Mouse (Mus musculus): ENCODE measurements around the gene Leng9. TPM values are rescaled to one million over a fixed set of nuclear protein-coding genes. Genes with fewer than 3 reads are reported as not detected.

Gene Leng9
- polyA plus RNA-seq, 1 experiment from 2014 or later: 2.3 TPM

DNA sequence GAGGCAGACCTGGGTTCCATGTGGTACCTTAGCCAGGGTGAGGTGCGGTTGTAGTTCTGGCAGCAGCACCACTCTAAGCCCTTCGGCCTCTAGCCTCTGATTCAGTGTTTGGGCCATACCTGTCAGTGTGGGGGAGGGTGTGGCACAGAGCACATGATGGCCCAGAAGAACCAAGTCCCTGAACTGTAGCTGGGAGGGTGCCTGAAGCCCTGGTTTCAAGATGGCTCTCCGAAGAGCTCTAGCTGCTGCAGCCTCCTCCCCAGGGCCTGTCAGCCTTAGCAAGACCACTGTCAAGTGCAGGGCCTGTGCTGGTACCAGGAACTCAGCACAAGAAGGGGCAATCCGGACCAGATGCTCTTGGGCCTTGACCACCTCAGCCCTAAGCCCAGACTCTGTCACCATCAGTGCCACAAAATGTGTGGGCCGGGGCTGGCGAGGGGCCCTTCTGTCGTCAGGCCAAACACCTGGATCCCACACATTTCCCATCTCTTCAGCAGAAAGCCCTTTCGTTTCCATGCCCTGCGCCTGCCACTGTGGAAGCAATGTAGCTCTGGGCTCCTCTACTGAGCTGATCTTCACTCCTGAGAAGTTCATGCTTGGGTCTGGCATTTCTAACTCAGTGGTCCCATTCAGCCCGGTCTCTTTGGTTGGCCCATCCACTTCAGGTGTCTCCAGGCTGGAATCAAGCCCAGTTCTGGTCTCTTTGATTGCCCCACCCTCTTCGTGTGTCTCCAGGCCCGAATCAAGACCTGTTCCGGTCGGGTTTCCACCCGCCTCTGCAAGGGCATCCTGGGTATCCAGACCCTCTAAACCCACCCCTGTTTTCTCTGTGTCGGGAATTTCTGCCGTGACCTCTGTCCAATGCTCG is 1.6 kb downstream of the Leng9 start:
- Histone ChIP-seq H3K4me3 (ENCODE audit: low read depth, low read length) (peak overlapping the region; percentile 71), H3K4me1 (ENCODE audit: insufficient read depth) (no peaks in the 10 kb centered on the region; the same call in 1 of the 2 replicates), H3K9ac (peak overlapping the region; percentile 68), H3K36me3 (ENCODE audit: insufficient read depth) (peaks cover 53% of the 10 kb centered on the region), H3K4me2 (peak overlapping the region; percentile 92), H3K27me3 (ENCODE audit: insufficient read depth, low read length) (peaks cover 6% of the 10 kb centered on the region), H3K27ac (ENCODE audit: low read depth) (peak overlapping the region; percentile 96), H3K9me3 (ENCODE audit: low read depth, low read length) (no peaks in the 10 kb centered on the region)
- ATAC-seq (ENCODE audit: insufficient read depth): no peak; the same call in 1 of the 2 replicates
- peak; percentile 59 for DNase-seq
- no peak for TF ChIP-seq CTCF (IDR thresholded peaks at IDR 0.05; ENCODE audit: low read depth)
- WGBS: 30% methylated on average over 18 of the region's 18 CpGs

GRCm38 (mm10) chr7:4147836-4148235 is 2.3 kb downstream of the Leng9 start:
- H3K4me3 ChIP-seq (ENCODE audit: low read depth, low read length): 0 out of 2 replicates have a peak overlapping the region, but pooled peaks have one; percentile 71
- peaks cover 60% of the 10 kb centered on the region for H3K36me3 ChIP-seq (ENCODE audit: insufficient read depth)
- H3K27me3 ChIP-seq (ENCODE audit: insufficient read depth, low read length): peaks cover 6% of the 10 kb centered on the region
- H3K9me3 ChIP-seq (ENCODE audit: low read depth, low read length): no peaks in the 10 kb centered on the region
- ATAC-seq (ENCODE audit: insufficient read depth) (no peak), DNase-seq (peak; percentile 54)
- no peaks in the 10 kb centered on the region; the same call in 1 of the 2 replicates for H3K4me1 ChIP-seq (ENCODE audit: insufficient read depth)
- no peak overlapping the region for H3K27ac ChIP-seq (ENCODE audit: low read depth)
- 54% methylated on average over 4 of the region's 4 CpGs for WGBS
- TF ChIP-seq CTCF (IDR thresholded peaks at IDR 0.05; ENCODE audit: low read depth): no peak
- H3K4me2 ChIP-seq: peak overlapping the region; percentile 92; the same call in 1 of the 2 replicates
- no peak overlapping the region for H3K9ac ChIP-seq

GRCm38 (mm10) chr7:4147371-4147770 is 2.8 kb downstream of the Leng9 start:
- Histone ChIP-seq H3K9me3 (ENCODE audit: low read depth, low read length) (no peaks in the 10 kb centered on the region), H3K4me2 (no peak overlapping the region), H3K9ac (no peak overlapping the region), H3K4me1 (ENCODE audit: insufficient read depth) (no peaks in the 10 kb centered on the region; the same call in 1 of the 2 replicates), H3K27me3 (ENCODE audit: insufficient read depth, low read length) (peaks cover 6% of the 10 kb centered on the region), H3K27ac (ENCODE audit: low read depth) (no peak overlapping the region), H3K36me3 (ENCODE audit: insufficient read depth) (peaks cover 65% of the 10 kb centered on the region), H3K4me3 (ENCODE audit: low read depth, low read length) (no peak overlapping the region)
- DNase-seq (no peak), ATAC-seq (ENCODE audit: insufficient read depth) (no peak)
- no peak for TF ChIP-seq CTCF (IDR thresholded peaks at IDR 0.05; ENCODE audit: low read depth)
- 79% methylated on average over 20 of the region's 20 CpGs for whole genome bisulfite sequencing

- 89% methylated on average over 23 of the region's 23 CpGs for WGBS
- H3K4me1 ChIP-seq (ENCODE audit: insufficient read depth): no peaks in the 10 kb centered on the region; the same call in 1 of the 2 replicates
- DNase-seq: no peak
- H3K27ac ChIP-seq (ENCODE audit: low read depth): no peak overlapping the region
- ATAC-seq (ENCODE audit: insufficient read depth): no peak
- no peak overlapping the region for H3K9ac ChIP-seq
- H3K4me2 ChIP-seq: no peak overlapping the region
- peaks cover 2% of the 10 kb centered on the region for H3K27me3 ChIP-seq (ENCODE audit: insufficient read depth, low read length)
- H3K9me3 ChIP-seq (ENCODE audit: low read depth, low read length): no peaks in the 10 kb centered on the region
- TF ChIP-seq CTCF (IDR thresholded peaks at IDR 0.05; ENCODE audit: low read depth): no peak
- no peak overlapping the region for H3K4me3 ChIP-seq (ENCODE audit: low read depth, low read length)
- peaks cover 74% of the 10 kb centered on the region for H3K36me3 ChIP-seq (ENCODE audit: insufficient read depth)
Observed at GRCm38 (mm10) chr7:4146241-4147180, 3.7 kb downstream of the Leng9 start.

DNA sequence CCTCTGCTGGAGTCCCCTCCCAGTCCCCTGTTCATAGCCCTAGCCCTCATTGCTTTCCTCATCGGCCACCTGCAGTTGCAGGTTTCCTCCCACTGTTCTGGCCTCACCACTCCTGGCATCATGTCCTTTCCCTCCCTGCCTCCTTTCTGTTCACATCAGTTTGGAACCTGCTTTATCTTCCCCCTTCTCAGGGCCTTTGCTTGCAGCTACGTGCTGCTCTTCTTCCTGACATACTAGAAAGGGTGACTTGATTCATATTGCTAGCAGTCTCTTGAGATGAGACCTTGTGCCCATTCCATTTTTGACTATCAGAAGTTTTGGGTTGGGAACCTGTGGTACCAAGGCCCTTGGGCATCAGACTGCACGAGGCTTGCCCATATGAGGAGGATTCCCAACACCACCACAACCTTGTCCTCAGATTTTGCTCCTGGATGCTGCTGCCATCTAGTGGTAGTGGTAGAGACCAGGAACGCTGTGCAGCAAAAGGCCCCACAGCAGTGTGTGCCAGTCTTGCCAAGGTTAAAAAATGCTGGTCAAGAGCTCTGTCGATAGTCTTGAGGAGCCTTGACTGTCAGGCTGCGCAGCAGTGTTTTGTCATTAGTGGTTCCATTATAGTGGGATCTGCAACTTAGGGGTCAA is 4.5 kb downstream of the Leng9 start:
- WGBS: 69% methylated on average over 6 of the region's 6 CpGs
- DNase-seq (peak; percentile 71), ATAC-seq (ENCODE audit: insufficient read depth) (no peak)
- H3K4me2 ChIP-seq: no peak overlapping the region
- no peak overlapping the region for H3K4me3 ChIP-seq (ENCODE audit: low read depth, low read length)
- H3K9me3 ChIP-seq (ENCODE audit: low read depth, low read length): no peaks in the 10 kb centered on the region
- TF ChIP-seq CTCF (IDR thresholded peaks at IDR 0.05; ENCODE audit: low read depth): peak; percentile 82
- H3K36me3 ChIP-seq (ENCODE audit: insufficient read depth): peaks cover 77% of the 10 kb centered on the region
- H3K27me3 ChIP-seq (ENCODE audit: insufficient read depth, low read length): no peaks in the 10 kb centered on the region
- no peak overlapping the region for H3K9ac ChIP-seq
- no peak overlapping the region for H3K27ac ChIP-seq (ENCODE audit: low read depth)
- H3K4me1 ChIP-seq (ENCODE audit: insufficient read depth): no peaks in the 10 kb centered on the region; the same call in 1 of the 2 replicates

DNA sequence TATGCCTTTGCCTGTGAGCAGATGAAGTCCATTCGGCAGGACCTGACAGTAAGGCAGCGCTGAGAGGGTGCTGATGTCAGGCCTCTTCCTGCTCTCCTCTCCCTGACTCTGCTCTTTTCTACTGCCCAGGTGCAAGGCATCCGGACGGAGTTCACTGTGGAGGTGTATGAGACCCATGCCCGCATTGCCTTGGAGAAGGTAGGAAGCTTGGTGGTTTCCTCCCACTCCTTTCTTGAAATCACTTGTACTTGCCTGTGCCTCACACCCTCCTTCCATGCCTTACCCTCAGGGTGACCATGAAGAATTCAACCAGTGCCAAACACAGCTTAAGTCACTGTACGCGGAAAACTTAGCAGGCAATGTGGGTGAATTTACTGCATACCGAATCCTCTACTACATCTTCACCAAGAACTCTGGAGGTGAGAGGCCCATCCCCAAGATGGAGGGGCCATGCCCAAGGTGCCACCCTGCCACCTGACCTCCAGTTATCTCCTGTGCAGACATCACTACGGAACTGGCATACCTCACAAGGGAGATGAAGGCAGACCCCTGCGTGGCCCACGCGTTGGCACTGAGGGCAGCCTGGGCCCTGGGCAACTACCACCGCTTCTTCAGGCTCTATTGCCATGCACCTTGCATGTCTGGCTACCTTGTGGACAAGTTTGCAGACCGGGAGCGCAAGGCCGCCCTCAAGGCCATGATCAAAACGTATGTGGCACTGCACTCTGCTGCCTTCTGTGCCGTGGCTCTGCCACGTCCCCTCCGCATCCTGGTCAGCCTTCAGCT is 5.2 kb downstream of the Leng9 start:
- TF ChIP-seq CTCF (IDR thresholded peaks at IDR 0.05; ENCODE audit: low read depth): no peak
- no peaks in the 10 kb centered on the region for H3K27me3 ChIP-seq (ENCODE audit: insufficient read depth, low read length)
- H3K4me3 ChIP-seq (ENCODE audit: low read depth, low read length): no peak overlapping the region
- H3K4me2 ChIP-seq: no peak overlapping the region
- peaks cover 84% of the 10 kb centered on the region for H3K36me3 ChIP-seq (ENCODE audit: insufficient read depth)
- DNase-seq (no peak), ATAC-seq (ENCODE audit: insufficient read depth) (no peak)
- no peaks in the 10 kb centered on the region for H3K4me1 ChIP-seq (ENCODE audit: insufficient read depth)
- WGBS: 94% methylated on average over 20 of the region's 20 CpGs
- no peak overlapping the region for H3K9ac ChIP-seq
- no peaks in the 10 kb centered on the region for H3K9me3 ChIP-seq (ENCODE audit: low read depth, low read length)
- H3K27ac ChIP-seq (ENCODE audit: low read depth): no peak overlapping the region

All from lung, embryonic 14.5 days (tissue).